ENCODE assay signal across 8 mouse cellular contexts in the genomic region with DNA sequence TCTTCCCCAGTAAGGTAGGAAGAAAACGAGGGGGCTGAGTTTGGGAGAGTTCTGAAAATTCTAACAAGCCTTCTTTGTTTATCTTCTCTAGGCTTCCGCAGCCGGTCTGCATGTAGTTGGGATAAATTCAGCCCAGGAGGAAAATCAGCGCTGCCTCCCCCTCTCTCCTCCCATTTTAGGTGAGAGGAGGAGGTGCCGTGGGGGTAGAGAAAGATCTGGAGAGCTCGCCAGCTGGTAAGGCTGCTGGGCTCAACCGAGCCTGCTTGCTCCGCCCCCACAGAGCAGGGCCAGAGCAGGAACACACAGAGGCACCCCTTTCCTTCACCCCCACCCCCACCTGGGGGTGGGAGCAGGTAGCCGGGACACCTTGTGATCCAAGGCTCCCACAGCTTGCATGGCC. TPM values are rescaled to one million over a fixed set of nuclear protein-coding genes. Genes with fewer than 3 reads are reported as not detected.
A peak's percentile ranks its signal among the peaks of the same experiment; 100 is the strongest.
DNase-seq lines count a peak whose midpoint lies in the region; ATAC-seq lines count a peak whose summit lies in the region.
"Had no signal": no experiment of that assay in that cellular context is flagged by ENCODE, and none has a peak within 500 bp of the region (broad histone marks: within the 10 kb centered on the region; RNA-seq: fewer than 3 reads in every experiment).

No protein-coding gene starts in this region.

- 0 out of 2 replicates have a peak, but pooled peaks cover 4% of the 10 kb centered on the region for H3K4me1 ChIP-seq in neural tube, embryonic 12.5 days
- H3K4me1 ChIP-seq: midbrain, embryonic 12.5 days had no signal

- 0 out of 2 replicates have a peak overlapping the region, but pooled peaks have one; percentile 2 for H3K4me2 ChIP-seq in neural tube, embryonic 12.5 days (replicated peaks)
- H3K4me2 ChIP-seq: midbrain, embryonic 12.5 days had no signal

- no peak overlapping the region for H3K9ac ChIP-seq in neural tube, embryonic 12.5 days
- H3K9ac ChIP-seq: midbrain, embryonic 12.5 days had no signal

- H3K27ac ChIP-seq in neural tube, embryonic 12.5 days: no peak overlapping the region
- H3K27ac ChIP-seq: midbrain, embryonic 12.5 days had no signal

- H3K36me3 ChIP-seq in neural tube, embryonic 12.5 days: no peaks in the 10 kb centered on the region
- H3K36me3 ChIP-seq: midbrain, embryonic 12.5 days had no signal

- 43% methylated on average over 9 of the region's 9 CpGs for WGBS in neural tube, embryonic 12.5 days

- DNase-seq in neural tube, embryonic 10.5 days (ENCODE audit: extremely low spot score, low spot score): no peak
- peak; percentile 70 to 84 for DNase-seq in frontal cortex, postnatal 14 days (ENCODE audit: low spot score in 2 of 2)
- DNase-seq in left cerebral cortex, adult 9 months (ENCODE audit: low spot score in 2 of 2): peak; percentile 90 to 94
- DNase-seq in right cerebral cortex, adult 2 months (ENCODE audit: low spot score in 2 of 2): peak; percentile 89 to 91
- no peak for DNase-seq in cerebellum, postnatal 25 days
- DNase-seq in gastrocnemius, adult 18-20 months (ENCODE audit: low spot score): no peak

- ATAC-seq in neural tube, embryonic 12.5 days (ENCODE audit: low FRiP score, low read depth): no peak

- H3K27me3 ChIP-seq in neural tube, embryonic 12.5 days (replicated peaks): no peaks in the 10 kb centered on the region
- H3K27me3 ChIP-seq: midbrain, embryonic 12.5 days had no signal

- no peaks in the 10 kb centered on the region for H3K9me3 ChIP-seq in neural tube, embryonic 12.5 days
- H3K9me3 ChIP-seq: midbrain, embryonic 12.5 days had no signal

- no peak overlapping the region for H3K4me3 ChIP-seq in neural tube, embryonic 12.5 days
- H3K4me3 ChIP-seq: midbrain, embryonic 12.5 days had no signal

RNA-seq across cellular contexts. Expression of gene Chrna1, which starts 16.6 kb away (rescaled TPM):
- polyA plus RNA-seq in neural tube, embryonic 12.5 days (2016; fragmentation: Nextera tagmentation; extraction: Ambion mirVana): 1.2 and 1.7 TPM in 2 replicates
- 1 to 10 TPM; 6.0 to 6.1 TPM for total RNA-seq in gastrocnemius, adult 18-20 months (2021)

Comparison
In these comparisons a context has a peak if more than half of its experiments do, and no peak if none do; other contexts are left out.
1. DNase-seq: peak in frontal cortex, postnatal 14 days (2 of 2), left cerebral cortex, adult 9 months (2 of 2) and right cerebral cortex, adult 2 months (2 of 2); none in neural tube, embryonic 10.5 days (single experiment), cerebellum, postnatal 25 days (0 of 2) and gastrocnemius, adult 18-20 months (single experiment).